In the genomic region with DNA sequence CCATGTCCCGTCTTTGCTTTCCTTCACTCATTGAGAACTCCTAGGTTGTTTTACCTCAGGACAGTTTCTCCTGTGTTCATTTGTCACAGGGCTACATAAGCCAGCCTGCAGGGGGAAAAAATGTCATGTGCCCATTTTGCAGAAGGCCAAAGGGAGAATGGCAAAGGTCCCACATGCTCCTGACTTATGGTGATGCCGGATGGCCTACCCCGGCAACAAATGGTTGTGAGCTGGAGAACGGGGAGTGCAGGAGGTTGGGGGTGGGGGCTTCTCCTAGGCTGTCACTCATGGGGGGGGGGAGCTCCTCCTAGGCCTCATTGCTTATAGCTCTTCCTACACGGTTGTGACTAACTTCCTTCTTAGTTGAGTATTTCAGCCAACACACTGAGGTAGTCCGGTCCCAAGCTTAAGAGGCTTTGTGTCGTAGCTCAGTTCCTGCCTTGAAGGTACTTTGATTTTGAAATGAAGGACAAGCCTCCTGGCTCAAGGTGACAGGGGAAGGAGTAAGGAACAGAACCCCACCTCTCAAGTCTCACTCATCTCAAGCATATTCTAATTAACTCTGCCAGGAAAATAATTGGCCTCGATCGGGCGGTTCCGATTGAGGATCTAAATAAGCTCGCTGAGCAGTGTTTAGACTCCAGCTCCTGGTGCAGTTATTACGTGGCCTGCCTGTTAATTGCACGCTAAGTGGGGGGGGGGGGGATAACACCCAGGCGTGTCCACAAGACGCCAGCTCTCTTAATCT, we compare ENCODE assay signal across 20 mouse cellular contexts.
DNase-seq lines count a peak whose midpoint lies in the region; ATAC-seq and TF ChIP-seq lines count a peak whose summit lies in the region.
"Had no signal": no experiment of that assay in that cellular context is flagged by ENCODE, and none has a peak within 500 bp of the region (broad histone marks: within the 10 kb centered on the region; RNA-seq: fewer than 3 reads in every experiment).

No protein-coding gene starts in this region.

- no peaks in the 10 kb centered on the region for H3K9me3 ChIP-seq in midbrain, embryonic 11.5 days (ENCODE audit: control insufficient read depth, low read length)
- H3K9me3 ChIP-seq in midbrain, postnatal 0 days (ENCODE audit: low read length) = no peaks in the 10 kb centered on the region
- H3K9me3 ChIP-seq in hindbrain, postnatal 0 days (ENCODE audit: low read length) = no peaks in the 10 kb centered on the region
- H3K9me3 ChIP-seq: embryonic facial prominence, embryonic 13.5 days; limb, embryonic 15.5 days; stomach, embryonic 15.5 days had no signal

- 90% methylated on average over 16 of the region's 16 CpGs for WGBS in midbrain, embryonic 11.5 days
- 70% methylated on average over 16 of the region's 16 CpGs for WGBS in midbrain, postnatal 0 days
- 65% methylated on average over 16 of the region's 16 CpGs for WGBS in hindbrain, postnatal 0 days

- TF ChIP-seq CTCF in midbrain, postnatal 0 days (IDR thresholded peaks at IDR 0.05) = no peak
- TF ChIP-seq CTCF in brain, embryonic 14.5 days (IDR thresholded peaks at IDR 0.05; ENCODE audit: borderline replicate concordance, extremely low read depth, insufficient read depth, insufficient read length) = no peak
- TF ChIP-seq CTCF in hindbrain, postnatal 0 days (IDR thresholded peaks at IDR 0.05; ENCODE audit: low read depth) = no peak

- no peak overlapping the region for H3K9ac ChIP-seq in midbrain, embryonic 11.5 days (ENCODE audit: low read length)
- no peak overlapping the region for H3K9ac ChIP-seq in midbrain, postnatal 0 days (replicated peaks; ENCODE audit: low read length, poor library complexity, severe bottlenecking)
- H3K9ac ChIP-seq in hindbrain, postnatal 0 days (replicated peaks; ENCODE audit: low read length) = no peak overlapping the region
- H3K9ac ChIP-seq: embryonic facial prominence, embryonic 13.5 days; limb, embryonic 15.5 days; stomach, embryonic 15.5 days had no signal

- H3K36me3 ChIP-seq in midbrain, embryonic 11.5 days (ENCODE audit: control insufficient read depth, insufficient read depth, low read length) = no peaks in the 10 kb centered on the region
- H3K36me3 ChIP-seq in midbrain, postnatal 0 days (ENCODE audit: insufficient read depth, low read length) = no peaks in the 10 kb centered on the region
- H3K36me3 ChIP-seq in hindbrain, postnatal 0 days (ENCODE audit: insufficient read depth, low read length) = no peaks in the 10 kb centered on the region
- H3K36me3 ChIP-seq: embryonic facial prominence, embryonic 13.5 days; G1E; limb, embryonic 15.5 days; stomach, embryonic 15.5 days had no signal

- H3K4me3 ChIP-seq in midbrain, embryonic 11.5 days (ENCODE audit: low read depth, low read length) = no peak overlapping the region
- H3K4me3 ChIP-seq in midbrain, postnatal 0 days (ENCODE audit: low read depth, low read length) = no peak overlapping the region
- H3K4me3 ChIP-seq in hindbrain, postnatal 0 days (ENCODE audit: low read length) = no peak overlapping the region
- H3K4me3 ChIP-seq: embryonic facial prominence, embryonic 13.5 days; limb, embryonic 15.5 days; megakaryocyte, embryonic 14.5 days; stomach, embryonic 15.5 days had no signal

- TF ChIP-seq POLR2A in brain, embryonic 14.5 days (IDR thresholded peaks at IDR 0.05; ENCODE audit: borderline replicate concordance, extremely low read depth, insufficient read depth, insufficient read length, poor library complexity, severe bottlenecking) = no peak

- H3K27me3 ChIP-seq in midbrain, embryonic 11.5 days (ENCODE audit: control insufficient read depth, insufficient read depth, low read length) = no peaks in the 10 kb centered on the region
- H3K27me3 ChIP-seq in midbrain, postnatal 0 days (ENCODE audit: insufficient read depth, low read length) = no peaks in the 10 kb centered on the region
- H3K27me3 ChIP-seq in hindbrain, postnatal 0 days (ENCODE audit: insufficient read depth, low read length) = no peaks in the 10 kb centered on the region
- H3K27me3 ChIP-seq: embryonic facial prominence, embryonic 13.5 days; limb, embryonic 15.5 days; stomach, embryonic 15.5 days had no signal

- H3K27ac ChIP-seq in midbrain, embryonic 11.5 days (ENCODE audit: low read depth, low read length) = no peak overlapping the region
- H3K27ac ChIP-seq in midbrain, postnatal 0 days (ENCODE audit: low read depth, low read length) = no peak overlapping the region
- H3K27ac ChIP-seq in hindbrain, postnatal 0 days = no peak overlapping the region
- H3K27ac ChIP-seq: embryonic facial prominence, embryonic 13.5 days; limb, embryonic 15.5 days; stomach, embryonic 15.5 days had no signal

- H3K4me1 ChIP-seq in midbrain, embryonic 11.5 days (ENCODE audit: control insufficient read depth, insufficient read depth, low read length) = peaks cover 7% of the 10 kb centered on the region
- H3K4me1 ChIP-seq in midbrain, postnatal 0 days (ENCODE audit: insufficient read depth, low read length) = peaks cover 9% of the 10 kb centered on the region; the same call in 1 of the 2 replicates
- peaks cover 22% of the 10 kb centered on the region for H3K4me1 ChIP-seq in hindbrain, postnatal 0 days (ENCODE audit: insufficient read depth, low read length)
- H3K4me1 ChIP-seq: limb, embryonic 15.5 days; stomach, embryonic 15.5 days had no signal

- ATAC-seq in midbrain, embryonic 11.5 days (ENCODE audit: low FRiP score) = no peak
- ATAC-seq in midbrain, postnatal 0 days (ENCODE audit: low FRiP score) = no peak
- ATAC-seq in hindbrain, postnatal 0 days = 0 out of 2 replicates have a peak, but pooled peaks have one; percentile 52

- H3K4me2 ChIP-seq in midbrain, embryonic 11.5 days = no peak overlapping the region
- H3K4me2 ChIP-seq in midbrain, postnatal 0 days (ENCODE audit: low read depth, low read length, poor library complexity, severe bottlenecking) = no peak overlapping the region
- H3K4me2 ChIP-seq in hindbrain, postnatal 0 days (ENCODE audit: low read depth, low read length) = no peak overlapping the region
- H3K4me2 ChIP-seq: embryonic facial prominence, embryonic 13.5 days; limb, embryonic 15.5 days; stomach, embryonic 15.5 days had no signal

- peak; percentile 72 for DNase-seq in midbrain, embryonic 11.5 days (ENCODE audit: low spot score, missing footprints)
- DNase-seq in midbrain, postnatal 0 days (ENCODE audit: low spot score) = no peak
- peak; percentile 35 for DNase-seq in R1 (ENCODE audit: low read depth, low spot score)
- DNase-seq in brain, embryonic 14.5 days (ENCODE audit: low read depth) = peak; percentile 83
- peak; percentile 42 for DNase-seq in hindbrain, postnatal 0 days (ENCODE audit: low spot score)
- no peak for DNase-seq in natural killer cell, adult 2 months (ENCODE audit: low spot score in 2 of 2)
- DNase-seq in cerebellum, adult 11-12 months = no peak
- DNase-seq: adrenal gland, adult 2 months; cerebellum, adult 2 months; heart, adult 18-20 months; kidney, adult 2 months; kidney, postnatal 25 days; lung, postnatal 14 days; right cerebral cortex, adult 18-20 months; thymus, postnatal 25 days had no signal

Comparison
In these comparisons a context has a peak if more than half of its experiments do, and no peak if none do; other contexts are left out.
1. DNase-seq: peak in midbrain, embryonic 11.5 days (single experiment), R1 (single experiment), brain, embryonic 14.5 days (single experiment) and hindbrain, postnatal 0 days (single experiment); none in midbrain, postnatal 0 days (single experiment), natural killer cell, adult 2 months (0 of 2) and cerebellum, adult 11-12 months (single experiment).